Mouse (Mus musculus): ENCODE measurements at regions not wholly inside any gene's neighbourhood (a gene's known extent, or its start where the extent isn't known, plus 50 kb on each side); places are given as distances from the start of the nearest gene placed in this dataset.

DNA sequence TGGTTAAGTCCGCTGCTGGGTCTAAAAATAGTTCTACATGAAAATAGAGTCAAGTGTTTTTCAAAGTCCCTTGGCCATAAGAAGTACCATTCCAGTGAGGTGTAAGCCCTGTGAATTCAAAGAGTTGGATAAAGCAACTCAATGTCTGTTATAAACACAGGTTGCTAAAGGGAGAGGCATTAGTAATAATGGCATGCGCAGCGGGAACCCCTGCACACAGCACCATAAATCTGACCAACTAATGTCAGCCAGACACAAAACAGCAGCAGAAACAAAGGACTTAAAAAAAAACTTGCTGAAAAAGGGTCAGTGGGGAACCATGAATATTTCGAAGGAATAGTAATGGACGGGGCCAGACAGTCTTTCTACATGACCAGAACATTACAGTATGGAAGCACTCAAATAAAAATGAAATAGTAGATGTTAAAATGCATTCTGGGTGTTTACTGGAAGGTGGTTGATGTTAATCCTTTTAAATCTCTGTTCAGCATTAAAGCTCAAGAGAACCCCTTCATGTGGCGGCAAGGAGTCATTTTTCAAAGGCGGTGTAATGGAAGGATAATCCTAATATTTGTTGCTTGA is 52.7 kb upstream of the Csl start:
- POLR2A ChIA-PET: no interaction called here
- CTCF ChIA-PET: no interaction called here

- CTCF ChIA-PET: no interaction called here
These were observed 52.0 kb upstream of the Csl start for GRCm38 (mm10) chr10:99811430-99811829.

More at GRCm38 (mm10) chr10:99811430-99811829, 52.0 kb upstream of the Csl start:
- POLR2A ChIA-PET: no interaction called here
